Mouse (Mus musculus) adrenal gland, postnatal 0 days (tissue): ENCODE results near the gene Aaas. TPM values are rescaled to one million over a fixed set of nuclear protein-coding genes. Genes with fewer than 3 reads are reported as not detected.

Source experiments
- polyA plus RNA-seq: library from polyadenylated mRNA; unstranded; fragments of >200 nt; fragmentation: Nextera tagmentation; extraction: Ambion mirVana; gene quantifications from 2 replicates; pipeline ENCODE4 v1.2.1, GENCODE M21; 2015

Aaas gene
- polyA plus RNA-seq = 20.1 and 31.7 TPM in 2 replicates

GRCm38 (mm10) chr15:102350138-102350941, at the start of gene Aaas:
TSS of gene Aaas (minus strand) at chr15:102350771.

DNA sequence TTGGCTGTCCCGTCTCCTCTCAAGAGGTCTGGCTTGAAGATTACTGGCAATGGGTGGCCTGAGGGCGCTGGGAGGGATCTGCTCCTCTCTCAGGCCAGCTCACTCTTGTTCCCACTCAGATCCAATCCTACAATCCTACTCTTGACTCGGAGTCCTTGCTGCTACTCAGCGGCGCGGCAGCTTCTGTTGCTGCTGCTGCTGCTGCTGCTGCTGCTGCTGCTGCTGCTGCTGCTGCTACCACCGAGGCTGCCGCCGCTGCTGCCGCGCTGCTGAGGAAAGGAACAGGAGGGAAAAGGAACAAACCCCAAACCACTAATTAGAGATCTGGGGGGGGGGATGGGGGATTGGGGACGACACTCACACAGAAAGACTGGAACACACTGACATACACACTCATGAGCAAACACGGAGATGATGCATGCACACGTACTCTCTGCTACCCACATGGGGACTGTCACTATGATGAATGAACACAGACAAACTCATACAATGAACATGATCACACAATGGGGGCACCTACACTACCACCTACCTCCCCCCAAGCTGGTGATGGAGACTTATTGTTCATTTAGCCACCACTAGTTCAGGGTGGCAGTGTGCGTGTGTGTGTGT, 16.3 kb upstream of the Aaas start, which contains the start of gene Sp7:
Sp7 (minus strand) TSS at position 450 of the 612 bp plus-strand sequence.

DNA sequence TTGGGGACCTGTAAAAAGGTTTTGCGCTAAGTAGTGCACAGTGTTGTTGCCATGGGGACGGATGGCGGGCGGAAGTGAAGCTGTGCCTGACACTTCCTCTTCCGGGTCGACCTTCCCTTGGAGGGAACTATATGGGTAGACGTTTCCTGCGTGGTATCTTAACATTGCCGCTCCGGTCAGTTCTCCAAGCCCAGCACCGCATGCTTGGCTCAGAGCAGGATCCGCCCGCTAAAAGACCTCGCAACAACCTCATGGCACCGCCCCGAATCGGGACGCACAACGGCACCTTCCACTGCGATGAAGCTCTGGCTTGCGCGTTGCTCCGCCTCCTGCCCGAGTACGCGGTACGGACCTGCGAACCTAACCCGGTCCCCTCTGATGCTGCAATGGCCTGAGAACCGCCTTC, 19.0 kb downstream of the Aaas start, which contains the start of gene Myg1:
Myg1 (plus strand) TSS at position 100 of the 406 bp plus-strand sequence.

DNA sequence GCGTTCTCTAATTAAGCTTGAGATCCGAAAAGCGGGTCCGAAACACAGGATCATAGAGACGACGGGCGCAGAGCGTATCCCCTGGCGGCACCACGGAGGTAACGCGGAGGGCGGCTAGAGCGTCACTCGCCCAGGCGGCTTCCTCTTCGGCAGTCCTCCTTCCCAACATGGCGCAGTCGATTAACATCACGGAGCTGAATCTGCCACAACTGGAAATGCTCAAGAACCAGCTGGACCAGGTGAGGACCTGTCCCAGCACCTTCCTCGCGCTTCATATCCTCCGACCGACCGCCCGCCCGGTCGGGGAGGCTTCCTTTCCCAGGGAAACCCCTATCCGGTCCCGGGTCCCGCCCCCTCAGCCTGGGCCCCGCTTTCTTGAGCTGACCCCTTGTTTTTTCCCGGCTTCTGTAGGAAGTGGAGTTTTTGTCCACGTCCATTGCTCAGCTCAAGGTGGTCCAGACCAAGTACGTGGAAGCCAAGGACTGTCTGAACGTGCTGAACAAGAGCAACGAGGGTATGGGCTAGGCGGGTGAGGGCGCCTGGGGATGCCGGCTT, 24.5 kb downstream of the Aaas start, which contains the start of gene Pfdn5:
Pfdn5 (plus strand) TSS at position 95 of the 555 bp plus-strand sequence.

GRCm38 (mm10) chr15:102295633-102296367, 54.8 kb downstream of the Aaas start, which contains the start of gene Espl1:
TSS of gene Espl1 (plus strand) at chr15:102296266.

Other genes starting within 250 kb of the Aaas start
- gene Spryd3, start 214.5 kb downstream of the Aaas start, polyA plus RNA-seq = 25.6 and 29.0 TPM in 2 replicates
- 140 and 238 TPM in 2 replicates for gene Igfbp6, start 206.4 kb downstream of the Aaas start, polyA plus RNA-seq
- 0.69 and 0.79 TPM in 2 replicates for gene Soat2, start 200.2 kb downstream of the Aaas start, polyA plus RNA-seq
- 24.1 and 32.2 TPM in 2 replicates for gene Zfp740, start 147.5 kb downstream of the Aaas start, polyA plus RNA-seq
- 66.5 and 80.5 TPM in 2 replicates for gene Csad, start 146.0 kb downstream of the Aaas start, polyA plus RNA-seq
- 0.90 and 2.7 TPM in 2 replicates for gene Itgb7, start 118.8 kb downstream of the Aaas start, polyA plus RNA-seq
- 16.1 and 19.9 TPM in 2 replicates for gene Rarg, start 93.3 kb downstream of the Aaas start, polyA plus RNA-seq
- gene Gm9918, start 80.2 kb downstream of the Aaas start, polyA plus RNA-seq = 0.19 and 0.49 TPM in 2 replicates
- gene Mfsd5, start 71.3 kb downstream of the Aaas start, polyA plus RNA-seq = 42.8 and 60.8 TPM in 2 replicates
- gene Espl1, start 54.5 kb downstream of the Aaas start, polyA plus RNA-seq = 4.3 and 4.6 TPM in 2 replicates
- gene Pfdn5, start 24.7 kb downstream of the Aaas start, polyA plus RNA-seq = 557 and 831 TPM in 2 replicates
- gene Myg1, start 19.1 kb downstream of the Aaas start, polyA plus RNA-seq = 70.0 and 81.2 TPM in 2 replicates
- gene Sp7, start 16.4 kb upstream of the Aaas start, polyA plus RNA-seq = 0.10 and 0.27 TPM in 2 replicates
- gene Sp1, start 55.4 kb upstream of the Aaas start, polyA plus RNA-seq = 3.7 and 3.8 TPM in 2 replicates
- 1.2 and 2.9 TPM in 2 replicates for gene Amhr2, start 94.6 kb upstream of the Aaas start, polyA plus RNA-seq
- 115 and 172 TPM in 2 replicates for gene Prr13, start 108.3 kb upstream of the Aaas start, polyA plus RNA-seq
- gene Pcbp2, start 119.8 kb upstream of the Aaas start, polyA plus RNA-seq = 120 and 135 TPM in 2 replicates
- 5.6 and 8.0 TPM in 2 replicates for gene Gm10337, start 153.0 kb upstream of the Aaas start, polyA plus RNA-seq
- 9.7 and 11.3 TPM in 2 replicates for gene Map3k12, start 166.3 kb upstream of the Aaas start, polyA plus RNA-seq
- 33.9 and 41.3 TPM in 2 replicates for gene Tarbp2, start 167.4 kb upstream of the Aaas start, polyA plus RNA-seq
- gene Npff, start 174.2 kb upstream of the Aaas start, polyA plus RNA-seq = 1.3 TPM in 2 replicates